Mouse (Mus musculus) lung, postnatal 10 days (tissue): ENCODE measurements at regions not wholly inside any gene's neighbourhood (a gene's known extent, or its start where the extent isn't known, plus 50 kb on each side); places are given as distances from the start of the nearest gene placed in this dataset.

ENCODE experiments used
- DNase-seq: peaks from one replicate; pipeline ENCODE4 v3.0.0; 2021

- no peak for DNase-seq
Measured at GRCm38 (mm10) chrX:130808530-130809235, 1059.1 kb downstream of the Diaph2 start.

GRCm38 (mm10) chrX:130818916-130819315, 1069.4 kb downstream of the Diaph2 start:
- DNase-seq: no peak

GRCm38 (mm10) chrX:130819707-130820106, 1070.2 kb downstream of the Diaph2 start:
- no peak for DNase-seq

- no peak for DNase-seq
Measured at GRCm38 (mm10) chrX:130820168-130820567, 1070.6 kb downstream of the Diaph2 start.

- DNase-seq: no peak
Measured at GRCm38 (mm10) chrX:130823943-130824342, 1074.4 kb downstream of the Diaph2 start.

- DNase-seq: no peak
Measured at GRCm38 (mm10) chrX:130835835-130836234, 1086.3 kb downstream of the Diaph2 start.

- peak; percentile 1 for DNase-seq
Measured at GRCm38 (mm10) chrX:130843141-130843540, 1093.6 kb downstream of the Diaph2 start.

- DNase-seq: no peak
Measured at GRCm38 (mm10) chrX:130866506-130866905, 1117.0 kb downstream of the Diaph2 start.

GRCm38 (mm10) chrX:130874157-130874556, 1124.6 kb downstream of the Diaph2 start:
- DNase-seq: no peak

GRCm38 (mm10) chrX:130875289-130875688, 1125.7 kb downstream of the Diaph2 start:
- peak; percentile 24 for DNase-seq

- DNase-seq: no peak
Measured at GRCm38 (mm10) chrX:130876120-130876519, 1126.6 kb downstream of the Diaph2 start.
